Mouse (Mus musculus) fat pad, adult 2 months (tissue): ENCODE results near the gene Timm13.

Experiments
- DNase-seq: peaks from one replicate; pipeline ENCODE4 v3.0.0-alpha.2; 2011; ENCODE audit warnings: low read depth, low spot score; ENCODE audit errors: extremely low read depth

The Timm13 gene

GRCm38 (mm10) chr10:80933421-80933979 lies 32.7 kb upstream of the Timm13 start:
- DNase-seq, result peak; percentile 73

- DNase-seq, result no peak
Observed at GRCm38 (mm10) chr10:80932700-80933420, 32.1 kb upstream of the Timm13 start.

- DNase-seq, result no peak
Observed at GRCm38 (mm10) chr10:80932206-80932605, 31.4 kb upstream of the Timm13 start.

GRCm38 (mm10) chr10:80931695-80932094 lies 30.9 kb upstream of the Timm13 start:
- DNase-seq, result no peak

GRCm38 (mm10) chr10:80931153-80931671 lies 30.4 kb upstream of the Timm13 start:
- DNase-seq, result no peak

- DNase-seq, result no peak
Observed at GRCm38 (mm10) chr10:80930361-80931152, 29.8 kb upstream of the Timm13 start.

- no peak for DNase-seq
Observed at GRCm38 (mm10) chr10:80929299-80930226, 28.8 kb upstream of the Timm13 start, which contains the start of gene Gadd45b. TSS of gene Gadd45b (plus strand) at chr10:80930073.

- DNase-seq, result no peak
Observed at GRCm38 (mm10) chr10:80928586-80929298, 28.0 kb upstream of the Timm13 start.

- no peak for DNase-seq
Observed at GRCm38 (mm10) chr10:80925472-80925871, 24.7 kb upstream of the Timm13 start.

GRCm38 (mm10) chr10:80921923-80922322 lies 21.2 kb upstream of the Timm13 start:
- no peak for DNase-seq

GRCm38 (mm10) chr10:80917779-80918434 lies 17.1 kb upstream of the Timm13 start, which contains the start of gene Lmnb2:
TSS of gene Lmnb2 (minus strand) at chr10:80918245.
- no peak for DNase-seq

GRCm38 (mm10) chr10:80917336-80917778 lies 16.6 kb upstream of the Timm13 start:
- no peak for DNase-seq

- DNase-seq, result no peak
Observed at GRCm38 (mm10) chr10:80915736-80916135, 15.0 kb upstream of the Timm13 start.

GRCm38 (mm10) chr10:80915260-80915659 lies 14.5 kb upstream of the Timm13 start:
- no peak for DNase-seq

- DNase-seq, result peak; percentile 50
Observed at GRCm38 (mm10) chr10:80914253-80914656, 13.5 kb upstream of the Timm13 start.

- DNase-seq, result no peak
Observed at GRCm38 (mm10) chr10:80913364-80914011, 12.7 kb upstream of the Timm13 start.

GRCm38 (mm10) chr10:80911891-80912290 lies 11.1 kb upstream of the Timm13 start:
- no peak for DNase-seq

GRCm38 (mm10) chr10:80911354-80911753 lies 10.6 kb upstream of the Timm13 start:
- DNase-seq, result no peak
